Mouse (Mus musculus): ENCODE results near the gene Olfr31. TPM values are rescaled to one million over a fixed set of nuclear protein-coding genes. Genes with fewer than 3 reads are reported as not detected.
A peak's percentile ranks its signal among the peaks of the same experiment; 100 is the strongest.

Olfr31 gene
- not detected for total RNA-seq (2021)

DNA sequence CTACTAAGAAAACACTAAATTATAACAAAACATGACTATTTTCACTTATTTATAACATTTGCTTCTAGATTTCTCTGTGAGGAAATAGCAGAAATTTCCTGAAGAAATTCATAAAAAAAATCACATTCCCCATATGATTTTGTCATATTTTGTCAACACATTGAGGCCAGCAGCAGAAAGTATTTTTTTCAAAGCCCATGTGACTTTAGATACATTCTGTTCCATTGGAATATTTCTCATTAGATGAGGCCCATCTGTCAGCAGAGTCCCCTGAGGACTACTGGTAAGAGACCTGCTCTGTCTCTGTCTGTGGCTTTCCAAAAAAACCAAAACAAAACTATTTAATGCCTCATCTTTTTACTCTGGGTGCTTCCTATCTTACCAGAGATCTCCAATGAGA, at the start of gene Olfr31:
Gene Olfr31, plus strand, starts transcription at position 301 of the 400 bp plus-strand sequence.
- intact Hi-C loops (cut with DNase I) = no loop called here
- DNase-seq (ENCODE audit: low spot score in 2 of 2) = no peak

DNA sequence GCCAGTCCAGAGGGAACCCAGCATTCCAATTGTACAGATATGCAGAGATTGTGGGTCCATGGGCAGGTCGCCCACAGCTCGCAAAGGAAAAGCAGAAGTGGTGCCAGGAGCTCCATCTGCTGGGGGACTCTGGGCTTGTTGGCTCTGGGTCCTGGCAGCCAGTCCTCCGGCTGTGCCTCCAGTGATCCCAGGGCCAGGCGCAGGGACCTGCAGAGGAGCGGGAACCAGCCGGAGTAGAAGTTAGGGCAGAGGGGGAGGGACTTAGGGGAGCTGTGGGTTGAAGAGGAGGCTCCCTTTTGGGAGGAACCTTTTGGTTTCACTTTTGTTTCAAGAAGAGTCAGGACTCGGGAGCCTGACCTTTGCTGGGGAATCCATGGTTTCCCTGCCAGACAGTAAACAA, 28.2 kb upstream of the Olfr31 start:
- intact Hi-C loops (cut with DNase I) = no loop called here
- no peak for DNase-seq (ENCODE audit: low spot score in 2 of 2)

DNA sequence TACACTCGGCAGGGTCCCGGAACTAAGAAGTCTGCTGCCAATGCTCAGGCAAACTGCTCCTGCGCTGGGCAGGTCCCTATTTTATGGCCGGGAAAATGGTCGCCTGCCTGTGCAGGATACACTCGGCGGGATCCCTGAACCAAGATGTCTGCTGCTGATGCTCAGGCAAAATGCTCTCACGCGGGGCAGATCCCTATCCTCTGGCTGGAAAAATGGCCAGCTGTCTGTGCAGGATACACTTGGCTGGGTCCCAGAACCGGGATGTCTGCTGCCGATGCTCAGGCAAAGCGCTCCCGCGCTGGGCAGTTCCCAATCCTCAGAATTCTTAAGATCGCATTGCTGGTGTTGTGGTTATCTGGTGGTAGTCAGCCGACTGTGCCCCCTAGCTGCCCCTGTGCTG, 13.7 kb upstream of the Olfr31 start:
- intact Hi-C loops (cut with DNase I) = no loop called here
- no peak for DNase-seq (ENCODE audit: low spot score in 2 of 2)

DNA sequence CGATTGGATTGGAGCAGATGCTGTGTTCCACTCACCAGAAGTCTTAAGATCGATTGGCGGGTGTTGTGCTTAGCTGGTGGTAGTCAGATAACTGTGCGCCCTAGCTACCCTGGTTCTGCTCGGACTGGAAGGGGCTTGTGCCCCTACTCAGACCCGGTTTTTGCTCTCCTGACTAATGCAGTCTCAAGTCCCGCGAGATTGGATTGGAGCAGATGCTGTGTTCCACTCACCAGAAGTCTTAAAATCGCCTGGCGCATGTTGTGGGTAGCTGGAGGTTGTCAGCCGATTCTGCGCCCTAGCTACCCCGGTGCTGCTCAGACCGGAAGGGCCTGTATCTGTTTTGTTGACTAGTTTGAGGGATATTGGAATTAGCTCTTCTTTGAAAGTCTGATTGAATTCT, 13.2 kb upstream of the Olfr31 start:
- DNase-seq (ENCODE audit: low spot score in 2 of 2) = no peak
- intact Hi-C loops (cut with DNase I) = no loop called here

DNA sequence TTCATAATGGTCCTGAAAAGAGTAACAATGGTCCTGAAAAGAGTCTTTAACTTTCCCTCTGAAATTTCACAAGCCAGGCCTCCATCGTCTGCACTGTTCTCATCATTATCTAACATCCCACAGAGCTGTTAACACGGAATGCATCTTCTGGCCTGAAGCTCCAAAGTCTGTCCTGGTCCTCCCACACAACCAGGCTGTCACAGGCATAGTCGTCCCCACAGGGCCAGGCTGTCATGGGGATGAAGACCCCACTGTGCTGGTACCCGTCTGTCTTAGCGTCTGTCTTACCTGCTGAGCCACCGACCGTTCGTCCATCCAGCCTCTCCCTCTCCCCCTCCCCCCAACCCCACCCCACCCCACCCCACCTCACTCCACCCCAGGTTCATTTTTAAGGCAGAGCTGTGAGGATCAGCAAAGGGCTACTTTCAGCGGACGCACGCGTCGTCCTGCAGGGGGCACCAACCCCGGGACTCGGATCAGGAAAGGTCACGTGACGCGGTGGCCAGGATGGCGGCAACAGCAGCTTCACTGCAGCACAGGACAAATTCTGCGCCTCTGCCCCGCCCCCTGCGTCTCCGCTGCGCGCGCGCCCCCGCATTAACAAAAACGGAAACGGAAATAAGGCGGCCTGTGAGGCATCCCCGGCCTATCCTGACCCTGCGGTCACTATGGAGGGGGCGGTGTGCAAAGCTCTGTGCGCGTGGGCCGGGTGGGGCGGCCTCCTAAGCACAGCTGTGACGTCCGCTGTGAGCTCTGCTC, 22.7 kb downstream of the Olfr31 start:
- peak; percentile 72 to 76 for DNase-seq (ENCODE audit: low spot score in 2 of 2)
- intact Hi-C loops (cut with DNase I) = no loop called here

DNA sequence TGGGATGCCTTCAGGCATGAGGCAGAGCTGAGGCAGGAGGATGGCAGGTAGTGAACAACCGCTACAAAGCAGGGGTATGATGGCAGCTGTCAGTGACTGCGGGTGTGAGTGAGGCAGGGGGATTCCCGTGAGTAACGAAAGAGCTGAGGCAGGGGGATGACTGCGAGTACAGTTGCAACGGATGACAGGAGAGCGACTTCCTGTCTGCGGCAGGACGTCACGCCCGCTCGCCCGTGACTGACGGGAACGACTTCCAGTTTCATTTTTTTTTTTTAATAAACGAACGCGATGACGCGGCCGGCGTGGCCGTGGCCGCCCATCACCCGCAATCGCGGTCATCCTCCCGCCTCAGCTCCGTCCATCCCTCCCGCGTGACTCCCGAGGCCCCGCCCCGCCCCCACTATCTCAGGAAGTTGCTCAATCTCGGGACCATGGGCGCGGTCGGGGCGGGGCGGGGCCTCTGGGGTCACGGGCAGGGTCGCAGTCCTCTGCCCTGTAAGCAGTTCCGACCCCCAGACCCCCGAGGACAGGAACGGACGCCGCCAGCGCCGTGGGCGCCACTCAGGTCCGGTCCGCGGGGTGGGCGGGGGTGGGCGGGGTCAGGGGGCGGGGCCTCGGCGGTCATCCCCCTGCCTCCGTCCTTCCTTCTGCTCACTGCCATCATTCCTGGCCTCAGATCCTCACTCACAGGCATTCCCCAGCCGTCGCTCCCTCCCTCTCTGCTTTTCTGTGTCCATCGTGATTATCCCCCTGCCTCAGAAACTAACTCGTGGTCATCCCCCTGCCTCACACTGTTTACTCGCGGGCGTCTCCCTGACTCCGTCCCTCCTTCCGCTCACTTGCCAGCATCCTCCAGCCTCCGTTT, 23.6 kb downstream of the Olfr31 start, which contains the start of gene Il3ra:
Gene Il3ra, plus strand, starts transcription at position 328 of the 865 bp plus-strand sequence.
- intact Hi-C loops (cut with DNase I) = no loop called here
- DNase-seq (ENCODE audit: low spot score in 2 of 2) = peak; percentile 77 to 80

DNA sequence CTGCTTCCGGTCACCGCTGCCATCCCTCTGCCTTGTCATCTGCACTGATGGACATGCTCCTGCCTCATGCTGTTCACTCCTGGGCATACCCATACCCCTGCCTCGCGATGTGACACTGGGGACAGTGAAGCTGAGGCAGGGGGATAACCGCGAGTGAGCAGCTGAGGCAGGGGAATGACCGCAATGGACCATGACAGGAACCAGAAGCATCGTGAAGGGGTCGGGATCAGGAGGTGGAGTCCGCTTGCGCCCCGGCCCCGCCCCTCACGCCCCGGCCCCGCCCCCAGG, 24.1 kb downstream of the Olfr31 start:
- intact Hi-C loops (cut with DNase I) = no loop called here
- DNase-seq (ENCODE audit: low spot score in 2 of 2) = no peak

DNA sequence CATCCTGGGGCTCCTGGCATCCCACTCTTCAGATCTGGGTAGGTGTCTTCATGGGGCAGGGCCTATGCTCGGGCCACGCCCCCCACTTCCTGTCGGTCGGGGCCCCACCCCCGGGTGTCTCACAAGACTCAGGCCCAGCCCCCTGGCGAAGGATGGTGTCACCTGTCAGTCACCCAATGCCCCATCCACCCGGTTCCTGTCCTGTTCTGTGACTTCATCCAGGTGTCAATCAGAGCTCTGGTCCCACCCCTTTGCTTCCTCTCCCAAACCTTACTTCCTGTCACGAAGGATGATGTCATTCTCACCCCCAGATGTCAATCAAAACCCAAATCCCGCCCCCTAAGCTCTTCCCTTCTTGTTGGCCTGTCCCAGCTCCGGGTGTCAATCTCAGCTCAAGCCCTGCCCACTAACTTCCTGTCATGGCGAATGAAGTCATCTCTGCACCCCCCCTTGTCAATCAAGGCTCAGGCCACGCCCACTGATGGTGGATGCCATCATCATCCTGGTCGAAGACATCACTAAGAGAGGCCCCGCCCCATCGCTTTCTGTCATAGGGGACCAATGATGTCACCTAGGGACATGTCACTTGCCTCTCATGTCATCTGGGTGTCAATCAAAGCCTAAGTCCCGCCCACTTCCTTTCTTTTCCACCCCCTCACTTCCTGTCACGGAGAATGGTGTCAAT, 24.7 kb downstream of the Olfr31 start:
- peak; percentile 18 to 30 for DNase-seq (ENCODE audit: low spot score in 2 of 2)
- intact Hi-C loops (cut with DNase I) = no loop called here

DNA sequence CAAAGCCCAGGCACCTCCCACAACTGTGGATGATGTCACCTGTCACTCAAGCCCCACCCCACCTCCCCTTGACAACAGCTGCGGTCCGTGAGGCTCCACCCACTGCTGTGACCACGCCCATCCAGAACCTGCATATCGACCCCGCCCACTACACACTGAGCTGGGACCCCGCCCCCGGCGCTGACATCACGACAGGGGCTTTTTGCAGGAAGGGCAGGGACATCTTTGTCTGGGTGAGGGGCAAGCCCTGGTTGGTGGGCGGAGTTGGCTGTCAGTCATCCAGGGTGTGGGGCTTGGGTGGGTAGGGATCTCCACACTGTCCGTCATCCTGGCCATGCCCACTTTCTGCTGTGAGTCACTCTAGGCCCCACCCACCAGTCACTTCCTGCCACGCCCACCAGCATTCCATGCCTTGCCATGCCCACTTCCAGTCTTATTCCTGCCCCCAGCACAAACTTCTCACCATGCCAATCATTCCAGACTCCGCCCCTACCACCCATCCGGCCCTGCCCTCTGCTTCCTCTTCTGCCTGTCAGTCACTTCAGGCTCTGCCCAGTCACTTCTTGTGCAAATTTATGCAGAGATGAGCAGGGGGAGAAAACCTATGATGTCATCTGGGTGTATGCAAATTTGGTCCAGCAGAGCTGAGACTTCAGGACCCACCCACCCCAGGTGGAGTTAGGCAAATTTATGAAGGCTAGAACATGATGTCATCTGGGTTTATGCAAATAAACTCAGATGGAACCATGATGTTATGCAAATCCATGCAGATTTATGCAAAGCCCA, 25.4 kb downstream of the Olfr31 start:
- DNase-seq (ENCODE audit: low spot score in 2 of 2) = peak; percentile 42 to 43
- intact Hi-C loops (cut with DNase I) = no loop called here

DNA sequence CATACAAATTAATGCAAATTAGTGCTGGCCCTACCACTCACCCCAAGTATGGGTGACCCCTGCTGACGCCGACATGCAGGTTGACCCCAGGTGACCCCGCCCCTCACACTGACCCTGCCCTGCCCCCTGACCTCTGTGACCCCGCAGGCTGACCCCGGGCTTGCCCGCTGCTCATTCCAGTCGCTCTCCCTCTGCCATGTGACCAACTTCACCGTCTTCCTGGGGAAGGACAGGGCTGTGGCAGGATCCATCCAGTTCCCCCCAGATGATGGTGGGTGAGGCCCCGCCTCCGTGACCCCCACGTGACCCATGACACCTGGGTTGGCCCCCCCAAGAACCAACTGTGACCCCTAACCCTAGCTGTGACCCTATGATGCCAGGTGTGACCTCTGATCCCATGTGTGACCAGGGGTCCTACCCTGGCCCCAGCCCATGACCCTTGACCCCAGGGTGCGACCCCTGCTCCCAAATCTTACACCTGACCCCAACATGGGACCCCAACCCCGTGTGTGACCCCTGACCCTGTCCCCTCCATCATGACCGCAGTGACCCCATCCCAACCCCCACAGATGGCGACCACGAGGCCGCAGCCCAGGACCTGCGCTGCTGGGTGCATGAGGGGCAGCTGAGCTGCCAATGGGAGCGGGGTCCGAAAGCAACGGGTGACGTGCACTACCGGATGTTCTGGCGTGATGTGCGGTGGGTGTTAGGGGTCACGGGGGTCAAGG, 26.2 kb downstream of the Olfr31 start:
- DNase-seq (ENCODE audit: low spot score in 2 of 2) = peak; percentile 13
- intact Hi-C loops (cut with DNase I) = no loop called here

DNA sequence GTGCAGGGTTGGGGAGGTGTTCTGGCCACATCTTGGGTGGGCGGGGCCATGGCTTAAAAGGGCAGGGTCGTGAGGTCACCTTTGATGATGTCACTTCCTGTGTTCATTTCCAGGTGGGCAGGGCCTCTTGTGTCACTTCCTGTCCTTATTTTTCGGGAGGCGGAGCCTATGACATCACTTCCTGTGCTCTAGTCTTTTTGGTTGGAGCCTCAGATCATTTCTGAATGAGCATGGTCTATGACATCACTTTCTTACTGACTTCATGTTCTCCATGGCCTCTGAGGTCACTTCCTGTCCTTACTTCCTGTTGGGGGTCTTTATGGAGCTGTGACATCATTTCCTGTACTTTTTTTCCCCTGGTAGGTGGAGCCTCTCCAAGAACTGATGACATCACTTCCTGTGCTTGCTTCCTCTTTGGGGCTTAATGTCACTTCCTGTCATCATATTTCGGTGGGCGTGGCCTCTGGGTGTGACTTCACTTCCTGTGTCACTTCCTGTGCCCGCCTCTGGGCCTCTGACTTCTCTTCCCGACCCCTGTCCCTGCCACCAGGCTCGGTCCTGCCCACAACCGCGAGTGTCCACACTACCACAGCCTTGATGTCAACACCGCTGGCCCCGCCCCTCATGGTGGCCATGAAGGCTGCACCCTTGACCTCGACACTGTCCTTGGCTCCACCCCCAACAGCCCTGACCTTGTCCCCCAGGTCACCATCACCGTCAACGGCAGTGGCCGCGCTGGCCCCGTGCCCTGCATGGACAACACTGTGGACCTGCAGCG, 27.0 kb downstream of the Olfr31 start:
- intact Hi-C loops (cut with DNase I) = no loop called here
- no peak for DNase-seq (ENCODE audit: low spot score in 2 of 2)

DNA sequence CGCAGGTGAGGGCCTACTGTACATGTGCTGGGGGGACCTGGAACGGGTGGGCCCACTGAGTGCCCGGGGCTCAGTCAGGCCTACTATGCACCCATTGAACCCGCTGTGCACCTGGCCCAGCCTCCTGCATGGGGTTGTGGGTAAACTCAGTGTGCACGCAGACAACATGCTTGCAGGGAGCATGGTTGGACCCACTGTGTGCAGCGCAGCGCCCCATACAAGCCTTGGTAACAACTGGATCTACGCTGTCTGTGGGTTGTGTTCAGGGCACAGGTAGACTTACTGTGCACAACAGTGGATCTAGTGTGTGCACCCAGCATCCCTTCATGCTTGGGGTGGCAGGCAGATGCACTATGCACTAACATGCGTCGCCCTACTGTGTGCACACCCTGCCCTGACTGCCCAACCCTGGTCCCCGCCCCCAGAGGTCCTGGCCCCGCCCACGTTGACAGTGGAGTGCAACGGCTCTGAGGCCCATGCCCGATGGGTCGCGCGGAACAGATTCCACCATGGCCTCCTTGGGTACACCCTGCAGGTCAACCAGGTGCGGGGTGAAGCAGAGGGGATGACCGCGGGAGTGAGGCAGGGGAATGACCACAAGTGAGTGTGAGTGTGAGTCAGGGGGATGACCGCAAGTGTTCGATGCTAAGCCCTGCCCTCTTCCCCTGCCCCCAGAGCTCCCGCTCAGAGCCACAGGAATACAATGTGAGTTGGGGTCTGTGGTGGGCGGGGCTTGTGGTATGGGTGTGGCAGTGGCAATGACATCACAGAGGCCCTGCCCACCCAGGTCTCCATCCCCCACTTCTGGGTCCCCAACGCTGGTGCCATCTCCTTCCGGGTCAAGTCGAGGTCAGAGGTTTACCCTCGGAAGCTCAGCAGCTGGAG, 27.9 kb downstream of the Olfr31 start:
- DNase-seq (ENCODE audit: low spot score in 2 of 2) = no peak
- intact Hi-C loops (cut with DNase I) = no loop called here

DNA sequence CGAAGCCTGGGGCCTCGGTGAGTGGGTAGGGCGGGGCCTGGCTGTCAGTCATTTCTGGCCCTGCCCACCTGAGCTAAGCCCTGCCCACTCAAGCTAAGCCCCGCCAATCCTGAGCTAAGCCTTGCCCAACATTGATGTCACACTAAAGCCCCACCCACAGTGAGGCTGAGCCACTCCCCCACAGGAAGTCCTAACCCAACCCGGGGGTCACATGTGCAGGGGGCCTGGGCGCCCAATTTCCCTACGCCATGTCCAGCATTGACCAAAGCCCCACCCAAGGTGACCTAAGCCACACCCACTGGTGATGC, 28.5 kb downstream of the Olfr31 start:
- intact Hi-C loops (cut with DNase I) = no loop called here
- no peak for DNase-seq (ENCODE audit: low spot score in 2 of 2)

DNA sequence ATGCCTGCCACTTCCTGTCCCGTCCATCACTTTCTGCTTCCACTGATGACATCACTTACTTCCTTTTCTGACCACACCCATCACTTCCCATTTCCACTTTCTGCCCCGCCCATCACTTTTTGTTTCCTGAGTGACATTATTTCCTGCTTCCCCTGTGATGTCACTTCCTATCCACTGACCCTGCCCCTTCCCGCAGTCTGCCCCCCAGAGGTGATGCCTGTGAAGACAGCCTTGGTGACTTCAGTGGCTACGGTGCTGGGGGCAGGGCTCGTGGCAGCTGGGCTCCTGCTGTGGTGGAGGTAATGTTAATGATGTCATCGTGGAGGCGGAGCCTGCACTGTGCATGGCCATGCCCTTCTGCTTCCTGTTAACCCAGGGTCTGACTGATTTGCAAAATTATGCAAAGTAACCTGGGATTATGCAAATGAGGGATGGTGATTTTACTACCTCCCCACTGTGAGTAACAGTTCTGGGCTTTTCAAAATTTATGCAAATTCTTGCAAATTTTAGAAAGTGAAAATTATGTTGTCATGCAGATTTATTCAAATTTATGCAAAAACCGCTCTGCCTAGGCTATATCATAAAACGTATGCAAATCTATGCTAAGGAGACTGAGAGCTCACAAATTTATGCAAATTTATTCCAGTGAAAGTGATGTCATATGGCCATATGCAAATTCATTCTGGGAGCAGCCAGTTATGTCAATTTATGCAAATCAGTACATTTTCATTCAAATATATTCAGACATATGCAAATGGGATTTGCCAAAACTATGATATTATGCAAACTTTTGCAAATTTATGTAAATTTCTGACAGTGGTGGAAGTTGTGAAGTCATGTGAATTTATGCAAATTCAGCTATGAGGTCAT, 29.3 kb downstream of the Olfr31 start:
- no peak for DNase-seq (ENCODE audit: low spot score in 2 of 2)
- intact Hi-C loops (cut with DNase I) = no loop called here

DNA sequence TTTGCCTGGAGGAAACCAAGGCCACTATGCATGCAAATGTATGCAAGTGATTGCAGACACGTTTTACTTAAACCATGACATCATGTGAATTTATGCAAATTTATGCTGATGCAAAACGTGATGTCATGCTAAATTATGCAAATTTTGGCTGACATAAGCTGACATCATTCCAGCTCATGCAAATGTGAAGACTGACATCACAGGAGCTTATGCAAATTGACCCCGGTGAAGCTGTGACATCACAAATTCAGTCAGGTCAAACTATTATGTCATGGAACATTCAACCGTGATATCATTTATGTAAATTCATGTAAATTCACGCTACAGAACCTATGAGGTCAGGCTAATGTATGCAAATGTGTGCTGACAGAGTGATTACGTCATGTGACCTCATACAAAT, 30.0 kb downstream of the Olfr31 start:
- intact Hi-C loops (cut with DNase I) = no loop called here
- no peak for DNase-seq (ENCODE audit: low spot score in 2 of 2)

DNA sequence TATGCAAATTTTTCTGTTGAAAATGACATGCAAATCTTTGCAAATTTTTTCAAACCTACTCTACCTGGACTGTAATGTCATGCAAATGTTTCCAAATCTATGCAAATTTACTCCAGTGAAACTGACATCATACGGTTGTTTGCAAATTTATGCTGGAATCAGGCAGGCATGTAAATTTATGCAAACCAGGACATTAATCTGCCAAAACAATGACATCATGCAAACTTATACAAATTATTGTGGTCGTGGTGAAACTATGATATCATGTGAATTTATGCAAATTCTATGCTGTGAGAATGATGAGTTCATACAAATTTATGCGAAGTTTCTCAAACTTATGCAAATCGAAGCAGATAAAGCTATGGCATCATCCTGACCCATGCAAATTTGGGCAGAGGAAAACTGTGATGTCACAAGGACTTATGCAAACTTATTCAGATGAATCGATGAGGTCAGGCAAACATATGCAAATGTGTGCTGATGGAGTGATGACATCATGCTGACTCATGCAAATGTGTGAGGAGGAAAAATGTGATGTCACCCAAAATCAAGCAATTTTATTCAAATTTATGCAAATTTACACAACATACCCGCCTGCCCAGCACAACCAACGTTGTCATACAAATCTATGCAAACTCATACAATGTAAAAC, 30.6 kb downstream of the Olfr31 start:
- intact Hi-C loops (cut with DNase I) = no loop called here
- no peak for DNase-seq (ENCODE audit: low spot score in 2 of 2)

Measured in left cerebral cortex, postnatal 36 days (tissue).